Mouse (Mus musculus) neural tube, embryonic 15.5 days (tissue): ENCODE results near the gene Psmc2. TPM values are rescaled to one million over a fixed set of nuclear protein-coding genes. Genes with fewer than 3 reads are reported as not detected.

ENCODE experiments used
- ATAC-seq: fragments of 200-750 bp; cut with Nextera tagmentation; 2 replicates; pipeline ENCODE4 v1.8.0; 2017; ENCODE audit warnings: mild to moderate bottlenecking, moderate TSS enrichment, moderate library complexity; ENCODE audit not compliant: low FRiP score
- H3K27ac ChIP-seq: fragments of 300-500 bp; sonication (generic); replicated peaks from 2 replicates; pipeline ENCODE4 v1.5.1; 2015; ENCODE audit warnings: mild to moderate bottlenecking, inconsistent platforms
- H3K27me3 ChIP-seq: fragments of 300-500 bp; sonication (generic); replicated peaks from 2 replicates; pipeline ENCODE4 v1.6.1; 2015; ENCODE audit warnings: inconsistent platforms
- H3K36me3 ChIP-seq: fragments of 300-500 bp; sonication (generic); 2 replicates; pipeline ENCODE4 v1.6.1; 2015; ENCODE audit warnings: inconsistent platforms
- H3K4me1 ChIP-seq: fragments of 300-500 bp; sonication (generic); 2 replicates; pipeline ENCODE4 v1.6.1; 2015; ENCODE audit warnings: inconsistent platforms
- H3K4me2 ChIP-seq: fragments of 300-500 bp; sonication (generic); 2 replicates; pipeline ENCODE4 v1.6.1; 2015; ENCODE audit warnings: inconsistent platforms, mild to moderate bottlenecking, moderate library complexity
- H3K4me3 ChIP-seq: fragments of 300-500 bp; sonication (generic); replicated peaks from 2 replicates; pipeline ENCODE4 v1.5.1; 2015; ENCODE audit warnings: mild to moderate bottlenecking, inconsistent platforms
- H3K9ac ChIP-seq: fragments of 300-500 bp; sonication (generic); replicated peaks from 2 replicates; pipeline ENCODE4 v1.6.1; 2015; ENCODE audit warnings: mild to moderate bottlenecking, inconsistent platforms
- H3K9me3 ChIP-seq: fragments of 300-500 bp; sonication (generic); replicated peaks from 2 replicates; pipeline ENCODE4 v1.6.1; 2016; ENCODE audit warnings: inconsistent platforms
- WGBS: fragments of 180-500 bp; shearing (Covaris S2); methylation state at CpG from one replicate; pipeline ENCODE4 v1.1.7; 2015; ENCODE audit warnings: mixed read lengths; 5-methylcytosine and 5-hydroxymethylcytosine counted together
- polyA plus RNA-seq: library from polyadenylated mRNA; unstranded; fragments of >200 nt; fragmentation: Nextera tagmentation; extraction: Ambion mirVana; gene quantifications from 2 replicates; pipeline ENCODE4 v1.2.1, GENCODE M21; 2015

Gene Psmc2
- 186 and 189 TPM in 2 replicates for polyA plus RNA-seq

GRCm38 (mm10) chr5:21785053-21785452 lies at the start of gene Psmc2, which contains the start of gene Dnajc2:
Gene Psmc2 (plus strand): TSS chr5:21785283.
Gene Dnajc2 (minus strand): TSS chr5:21785251.
- under 1% methylated on average over 30 of the region's 37 CpGs for WGBS
- ATAC-seq, result peak; percentile 96
- no peaks in the 10 kb centered on the region for H3K9me3 ChIP-seq
- H3K36me3 ChIP-seq, result peaks cover 29% of the 10 kb centered on the region
- H3K27me3 ChIP-seq, result no peaks in the 10 kb centered on the region
- peak within 1 kb of the TSS; percentile 97 for H3K4me2 ChIP-seq
- peak within 1 kb of the TSS; percentile 93 for H3K9ac ChIP-seq
- H3K27ac ChIP-seq, result peak within 1 kb of the TSS; percentile 89
- peak within 1 kb of the TSS; percentile 99 for H3K4me3 ChIP-seq
- H3K4me1 ChIP-seq, result peaks cover 37% of the 10 kb centered on the region

- Histone ChIP-seq H3K27me3 (no peaks in the 10 kb centered on the region), H3K4me3 (no peak overlapping the region; the same call in 1 of the 2 replicates), H3K4me1 (peaks cover 29% of the 10 kb centered on the region), H3K9me3 (no peaks in the 10 kb centered on the region), H3K4me2 (peak overlapping the region; percentile 22; the same call in 1 of the 2 replicates), H3K27ac (no peak overlapping the region), H3K36me3 (peaks cover 19% of the 10 kb centered on the region), H3K9ac (no peak overlapping the region)
- no peak for ATAC-seq
- 35% methylated on average over 10 of the region's 10 CpGs for WGBS
These were observed 49.5 kb upstream of the Psmc2 start for GRCm38 (mm10) chr5:21735584-21735983.

GRCm38 (mm10) chr5:21736046-21736445 lies 49.0 kb upstream of the Psmc2 start:
- peaks cover 29% of the 10 kb centered on the region for H3K4me1 ChIP-seq
- H3K4me3 ChIP-seq, result no peak overlapping the region
- H3K9me3 ChIP-seq, result no peaks in the 10 kb centered on the region
- H3K4me2 ChIP-seq, result no peak overlapping the region
- no peak overlapping the region for H3K9ac ChIP-seq
- 91% methylated on average over 11 of the region's 11 CpGs for WGBS
- no peaks in the 10 kb centered on the region for H3K27me3 ChIP-seq
- H3K36me3 ChIP-seq, result peaks cover 20% of the 10 kb centered on the region
- no peak for ATAC-seq
- no peak overlapping the region for H3K27ac ChIP-seq

GRCm38 (mm10) chr5:21736956-21737585 lies 48.0 kb upstream of the Psmc2 start, which contains the start of gene Pmpcb:
Gene Pmpcb (plus strand): TSS chr5:21737141.
- Histone ChIP-seq H3K4me3 (peak within 1 kb of the TSS; percentile 97), H3K4me1 (peaks cover 29% of the 10 kb centered on the region), H3K9ac (peak within 1 kb of the TSS; percentile 94), H3K36me3 (peaks cover 30% of the 10 kb centered on the region), H3K27ac (peak within 1 kb of the TSS; percentile 88), H3K4me2 (peak within 1 kb of the TSS; percentile 81), H3K9me3 (no peaks in the 10 kb centered on the region), H3K27me3 (no peaks in the 10 kb centered on the region)
- under 1% methylated on average over 42 of the region's 42 CpGs for WGBS
- peak; percentile 88 for ATAC-seq

GRCm38 (mm10) chr5:21737620-21738019 lies 47.5 kb upstream of the Psmc2 start:
- ATAC-seq, result no peak

GRCm38 (mm10) chr5:21739120-21739519 lies 46.0 kb upstream of the Psmc2 start:
- no peak overlapping the region for H3K9ac ChIP-seq
- peaks cover 49% of the 10 kb centered on the region for H3K36me3 ChIP-seq
- no peaks in the 10 kb centered on the region for H3K9me3 ChIP-seq
- ATAC-seq, result no peak
- H3K4me2 ChIP-seq, result no peak overlapping the region
- WGBS, result 92% methylated on average over 11 of the region's 11 CpGs
- H3K27me3 ChIP-seq, result no peaks in the 10 kb centered on the region
- no peak overlapping the region for H3K27ac ChIP-seq
- peaks cover 13% of the 10 kb centered on the region for H3K4me1 ChIP-seq
- H3K4me3 ChIP-seq, result no peak overlapping the region

More at GRCm38 (mm10) chr5:21737620-21738019, 47.5 kb upstream of the Psmc2 start:
- Histone ChIP-seq H3K4me1 (peaks cover 25% of the 10 kb centered on the region), H3K9ac (peak overlapping the region; percentile 94), H3K27ac (peak overlapping the region; percentile 88), H3K27me3 (no peaks in the 10 kb centered on the region), H3K9me3 (no peaks in the 10 kb centered on the region), H3K36me3 (peaks cover 34% of the 10 kb centered on the region), H3K4me2 (peak overlapping the region; percentile 81), H3K4me3 (peak overlapping the region; percentile 97)
- WGBS, result 26% methylated on average over 10 of the region's 10 CpGs

GRCm38 (mm10) chr5:21739881-21740280 lies 45.2 kb upstream of the Psmc2 start:
- no peak overlapping the region for H3K4me3 ChIP-seq
- no peak overlapping the region for H3K27ac ChIP-seq
- 92% methylated on average over 13 of the region's 13 CpGs for WGBS
- H3K36me3 ChIP-seq, result peaks cover 57% of the 10 kb centered on the region
- no peak overlapping the region for H3K4me2 ChIP-seq
- H3K4me1 ChIP-seq, result peaks cover 13% of the 10 kb centered on the region
- no peaks in the 10 kb centered on the region for H3K27me3 ChIP-seq
- no peaks in the 10 kb centered on the region for H3K9me3 ChIP-seq
- no peak overlapping the region for H3K9ac ChIP-seq
- ATAC-seq, result no peak

GRCm38 (mm10) chr5:21743606-21744005 lies 41.5 kb upstream of the Psmc2 start:
- Histone ChIP-seq H3K27me3 (no peaks in the 10 kb centered on the region), H3K9me3 (no peaks in the 10 kb centered on the region), H3K4me3 (no peak overlapping the region), H3K4me1 (no peaks in the 10 kb centered on the region), H3K27ac (no peak overlapping the region), H3K9ac (no peak overlapping the region), H3K4me2 (no peak overlapping the region), H3K36me3 (peaks cover 91% of the 10 kb centered on the region)
- no peak for ATAC-seq
- 94% methylated on average over 10 of the region's 10 CpGs for WGBS

GRCm38 (mm10) chr5:21744651-21745050 lies 40.4 kb upstream of the Psmc2 start:
- H3K9me3 ChIP-seq, result no peaks in the 10 kb centered on the region
- ATAC-seq, result no peak
- no peaks in the 10 kb centered on the region for H3K4me1 ChIP-seq
- no peak overlapping the region for H3K4me3 ChIP-seq
- no peak overlapping the region for H3K4me2 ChIP-seq
- H3K9ac ChIP-seq, result no peak overlapping the region
- no peak overlapping the region for H3K27ac ChIP-seq
- no peaks in the 10 kb centered on the region for H3K27me3 ChIP-seq
- H3K36me3 ChIP-seq, result peaks cover 93% of the 10 kb centered on the region

GRCm38 (mm10) chr5:21745966-21746365 lies 39.1 kb upstream of the Psmc2 start:
- Histone ChIP-seq H3K4me3 (no peak overlapping the region), H3K36me3 (peaks cover 93% of the 10 kb centered on the region), H3K4me2 (no peak overlapping the region)

GRCm38 (mm10) chr5:21768506-21768905 lies 16.6 kb upstream of the Psmc2 start:
- no peak overlapping the region for H3K4me2 ChIP-seq
- H3K9ac ChIP-seq, result no peak overlapping the region
- H3K27ac ChIP-seq, result no peak overlapping the region
- H3K4me1 ChIP-seq, result no peaks in the 10 kb centered on the region
- no peak overlapping the region for H3K4me3 ChIP-seq
- peaks cover 64% of the 10 kb centered on the region for H3K36me3 ChIP-seq
- ATAC-seq, result no peak
- no peaks in the 10 kb centered on the region for H3K9me3 ChIP-seq
- WGBS, result 93% methylated on average over 4 of the region's 4 CpGs
- no peaks in the 10 kb centered on the region for H3K27me3 ChIP-seq

More at GRCm38 (mm10) chr5:21745966-21746365, 39.1 kb upstream of the Psmc2 start:
- WGBS, result 96% methylated on average over 8 of the region's 8 CpGs
- Histone ChIP-seq H3K27me3 (no peaks in the 10 kb centered on the region), H3K4me1 (no peaks in the 10 kb centered on the region), H3K9me3 (no peaks in the 10 kb centered on the region), H3K27ac (no peak overlapping the region), H3K9ac (no peak overlapping the region)
- ATAC-seq, result no peak

- Histone ChIP-seq H3K9me3 (no peaks in the 10 kb centered on the region), H3K4me2 (no peak overlapping the region), H3K27me3 (no peaks in the 10 kb centered on the region), H3K4me3 (no peak overlapping the region), H3K27ac (no peak overlapping the region), H3K9ac (no peak overlapping the region), H3K4me1 (no peaks in the 10 kb centered on the region), H3K36me3 (peaks cover 64% of the 10 kb centered on the region)
- no peak for ATAC-seq
- 97% methylated on average over 6 of the region's 6 CpGs for WGBS
These were observed 15.2 kb upstream of the Psmc2 start for GRCm38 (mm10) chr5:21769841-21770240.
